Mouse (Mus musculus) ES-Bruce4 (cell line): ENCODE results near the gene Lrrn2.

Source experiments
- CTCF ChIP-seq: IDR thresholded peaks from one replicate; pipeline ENCODE4 v1.8.1; 2011; ENCODE audit warnings: low read depth, low read length
- POLR2A ChIP-seq: IDR thresholded peaks from one replicate; pipeline ENCODE4 v1.8.1; 2011; ENCODE audit warnings: low read length; ENCODE audit not compliant: insufficient read depth

DNA sequence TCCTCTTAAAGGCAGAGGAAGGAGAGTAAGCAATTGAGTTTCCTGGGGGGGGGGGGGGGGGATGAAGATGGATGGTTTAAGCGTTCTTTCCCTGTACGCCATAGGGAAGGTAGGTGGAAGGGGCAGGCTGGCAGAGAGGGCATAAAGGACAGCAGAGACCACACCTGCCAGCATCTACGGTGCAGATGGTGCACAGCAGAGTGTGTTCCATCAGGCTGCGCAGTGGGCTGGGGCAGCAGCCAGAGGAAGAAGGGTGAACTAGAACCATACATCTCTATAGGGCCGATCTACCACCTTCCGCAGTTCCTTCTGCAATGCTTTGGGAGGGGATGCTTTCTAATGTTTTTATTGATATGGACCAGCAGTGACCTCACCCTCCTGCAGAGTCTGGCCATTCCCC lies 19.0 kb downstream of the Lrrn2 start:
- no peak for TF ChIP-seq POLR2A
- TF ChIP-seq CTCF, result no peak
